Mouse (Mus musculus) CD4-positive, CD25-positive, alpha-beta regulatory T cell, adult 2 months (primary cell): ENCODE measurements around the gene Gm30191.

Experiments used
- DNase-seq: peaks from one replicate; pipeline ENCODE4 v3.0.0-alpha.2; 2012; ENCODE audit warnings: low read depth, low spot score

Gm30191 gene

GRCm38 (mm10) chr4:134251241-134252130 lies 4.8 kb downstream of the Gm30191 start:
- DNase-seq: peak; percentile 59

- DNase-seq: no peak
Observed at GRCm38 (mm10) chr4:134252131-134252910, 5.6 kb downstream of the Gm30191 start.

GRCm38 (mm10) chr4:134252911-134253721 lies 6.4 kb downstream of the Gm30191 start:
- no peak for DNase-seq

DNA sequence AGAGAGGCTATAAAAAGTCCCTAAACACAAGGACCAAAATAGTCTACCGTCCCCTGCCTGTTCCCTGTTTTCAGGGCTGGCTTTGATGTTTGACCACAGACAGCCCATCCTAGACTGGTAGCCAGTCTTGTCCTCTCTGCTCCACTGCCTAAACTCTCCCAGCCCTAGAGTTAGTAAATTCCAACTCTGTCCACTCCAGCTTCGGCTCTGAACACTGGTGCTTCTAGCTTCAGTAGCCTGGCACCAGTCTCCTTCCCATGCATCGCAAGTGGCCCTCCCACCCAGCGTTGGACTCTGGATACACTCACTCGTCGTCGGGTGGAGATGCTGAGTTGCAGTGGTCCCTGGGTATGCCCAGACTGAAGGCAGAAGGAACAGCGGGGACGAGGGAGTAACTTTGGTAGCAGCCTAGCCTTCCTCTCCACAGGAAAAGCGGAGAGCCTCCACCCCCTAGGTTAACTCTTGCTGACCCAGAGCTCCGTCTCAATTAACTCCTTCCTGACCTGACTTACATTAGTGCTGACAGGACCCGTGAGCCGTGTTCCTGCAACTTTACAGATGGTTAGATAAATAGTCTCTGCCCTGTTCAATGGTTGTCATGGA lies 7.1 kb downstream of the Gm30191 start, which contains the start of gene Grrp1:
Gene Grrp1, minus strand, starts transcription at position 385 of the 603 bp plus-strand sequence.
- no peak for DNase-seq

- DNase-seq: no peak
Observed at GRCm38 (mm10) chr4:134254835-134255234, 8.1 kb downstream of the Gm30191 start.

GRCm38 (mm10) chr4:134255854-134256253 lies 9.1 kb downstream of the Gm30191 start:
- DNase-seq: no peak

- DNase-seq: no peak
Observed at GRCm38 (mm10) chr4:134256407-134257197, 9.9 kb downstream of the Gm30191 start.

GRCm38 (mm10) chr4:134257198-134258009 lies 10.7 kb downstream of the Gm30191 start:
- DNase-seq: no peak

DNA sequence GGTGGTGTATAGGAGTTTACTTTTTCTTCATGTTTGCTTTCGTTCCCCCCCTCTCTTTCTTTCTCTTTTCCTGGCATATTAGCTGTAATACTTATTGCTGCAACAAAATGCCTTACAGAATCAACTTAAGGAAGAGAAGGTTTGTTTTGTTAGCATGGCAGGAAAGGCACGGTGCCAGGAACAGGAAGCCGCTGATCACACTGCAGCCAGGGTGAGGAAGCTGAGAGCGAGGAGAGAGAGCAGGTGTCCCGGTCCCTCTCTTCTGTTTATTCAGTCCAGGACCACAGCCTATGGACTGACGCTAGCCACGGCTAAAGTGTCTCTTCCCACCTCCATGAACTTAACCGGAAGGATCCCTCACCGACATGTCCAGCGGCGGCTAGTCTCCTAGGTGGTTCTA lies 11.6 kb downstream of the Gm30191 start:
- no peak for DNase-seq

GRCm38 (mm10) chr4:134263191-134263590 lies 16.5 kb downstream of the Gm30191 start:
- DNase-seq: peak; percentile 73

GRCm38 (mm10) chr4:134265860-134266585 lies 19.3 kb downstream of the Gm30191 start:
- no peak for DNase-seq

DNA sequence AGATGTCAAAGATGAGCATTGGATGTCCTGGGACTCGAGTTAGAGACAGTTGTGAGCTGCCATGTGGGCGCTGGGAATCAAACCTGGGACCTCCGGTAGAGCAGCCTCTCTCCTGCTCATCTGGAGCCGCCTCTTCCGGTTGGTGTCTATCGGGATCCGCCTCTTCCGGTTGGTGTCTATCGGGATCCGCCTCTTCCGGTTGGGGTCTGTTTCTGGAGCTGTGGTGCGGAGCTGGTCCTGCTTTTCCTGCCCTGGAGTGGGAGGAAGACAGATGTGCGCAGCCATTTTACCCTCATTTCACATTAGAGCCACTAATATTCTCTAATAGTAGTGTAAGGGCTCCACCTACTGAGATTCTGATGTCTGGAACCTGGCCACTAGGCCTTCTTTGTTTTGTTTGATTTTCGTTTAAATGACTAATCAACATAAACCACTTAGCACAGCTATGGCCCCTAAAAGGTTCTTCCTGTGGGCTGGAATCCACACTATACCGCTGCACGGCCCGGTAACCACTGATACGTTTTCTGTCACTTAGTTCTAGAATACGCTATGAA lies 21.4 kb downstream of the Gm30191 start:
- DNase-seq: no peak

GRCm38 (mm10) chr4:134269622-134270021 lies 22.9 kb downstream of the Gm30191 start:
- DNase-seq: peak; percentile 71

DNA sequence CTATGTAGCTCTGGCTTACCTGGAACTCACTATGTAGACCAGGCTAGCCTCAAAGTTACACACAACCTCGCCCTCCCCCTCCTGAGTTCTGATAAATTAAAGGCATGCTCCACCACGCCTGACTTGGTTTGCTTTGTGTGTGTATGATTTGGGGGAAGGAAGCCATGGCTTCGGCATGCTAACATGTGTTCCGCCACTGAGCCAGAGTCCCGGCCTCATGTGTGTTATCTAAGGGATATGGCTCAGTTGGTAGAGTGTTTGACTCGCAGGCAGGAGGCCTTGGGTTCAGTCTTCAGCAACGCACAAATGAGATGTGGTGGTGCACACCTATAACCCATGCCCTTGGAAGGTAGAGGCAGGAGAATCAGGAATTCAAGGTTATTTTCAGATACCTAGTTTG lies 25.2 kb downstream of the Gm30191 start:
- no peak for DNase-seq

DNA sequence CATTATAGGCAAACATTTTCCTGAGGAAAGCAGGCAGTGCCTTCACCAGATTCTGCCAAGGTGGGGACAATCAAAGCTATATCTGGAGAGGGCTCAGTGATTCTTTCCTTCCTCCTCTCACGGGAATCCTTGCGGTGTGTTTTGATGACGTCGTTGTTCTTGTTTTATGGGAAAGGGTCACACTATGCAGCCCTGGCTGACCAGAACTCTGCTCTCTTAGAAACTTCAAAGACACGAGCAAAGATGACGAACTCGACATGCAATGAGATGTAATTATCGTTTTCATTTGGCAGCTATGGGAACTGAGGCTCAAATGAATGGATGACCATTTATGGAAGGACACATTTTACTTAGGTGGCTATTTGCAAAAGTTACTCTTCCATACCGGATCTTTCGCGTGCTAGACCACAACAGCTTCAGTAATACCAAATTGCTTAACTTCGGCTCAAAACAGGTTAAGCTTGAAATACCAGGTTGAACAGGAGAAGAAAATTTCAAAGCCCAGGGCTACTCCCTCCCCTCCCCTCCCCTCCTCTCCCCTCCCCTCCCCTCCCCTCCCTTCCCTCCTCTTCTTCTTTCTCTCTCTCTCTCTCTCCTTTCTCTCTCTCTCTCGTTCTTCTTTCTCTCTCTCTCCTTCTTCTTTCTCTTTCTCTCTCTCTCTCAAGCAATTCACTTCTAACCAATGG lies 26.1 kb downstream of the Gm30191 start:
- DNase-seq: no peak

- peak; percentile 91 for DNase-seq
Observed at GRCm38 (mm10) chr4:134273417-134274345, 26.9 kb downstream of the Gm30191 start.

- DNase-seq: no peak
Observed at GRCm38 (mm10) chr4:134284942-134285341, 38.2 kb downstream of the Gm30191 start.
